Mouse (Mus musculus) adrenal gland, adult 8-10 months (tissue): ENCODE data around the gene P4hb. TPM values are rescaled to one million over a fixed set of nuclear protein-coding genes. Genes with fewer than 3 reads are reported as not detected.

ENCODE experiments used
- DNase-seq: peaks from one replicate; pipeline ENCODE4 v3.0.0; 2022
- total RNA-seq, 4 experiments: library from RNA; stranded (reverse); gene quantifications; 2 replicates each; pipeline ENCODE4 v1.2.4; 2022

The P4hb gene
- 100 to 1,000 TPM; 439 to 580 (median 550) TPM for total RNA-seq

GRCm38 (mm10) chr11:120572752-120573584 is at the start of gene P4hb:
TSS of gene P4hb (minus strand) at chr11:120573253.
- DNase-seq: peak; percentile 100

- DNase-seq: no peak
Observed at GRCm38 (mm10) chr11:120622805-120623204, 49.8 kb upstream of the P4hb start.

GRCm38 (mm10) chr11:120620195-120620594 is 47.1 kb upstream of the P4hb start:
- DNase-seq: no peak

- DNase-seq: no peak
Observed at GRCm38 (mm10) chr11:120618619-120619535, 45.8 kb upstream of the P4hb start.

GRCm38 (mm10) chr11:120617519-120618112 is 44.6 kb upstream of the P4hb start, which contains the start of gene Pcyt2:
TSS of gene Pcyt2 (minus strand) at chr11:120617936.
- DNase-seq: peak; percentile 92

GRCm38 (mm10) chr11:120616617-120617294 is 43.7 kb upstream of the P4hb start:
- DNase-seq: no peak

GRCm38 (mm10) chr11:120615606-120616203 is 42.7 kb upstream of the P4hb start:
- DNase-seq: no peak

GRCm38 (mm10) chr11:120615167-120615566 is 42.1 kb upstream of the P4hb start:
- no peak for DNase-seq

- DNase-seq: no peak
Observed at GRCm38 (mm10) chr11:120613976-120614375, 40.9 kb upstream of the P4hb start.

GRCm38 (mm10) chr11:120613481-120613972 is 40.5 kb upstream of the P4hb start:
- no peak for DNase-seq

- DNase-seq: no peak
Observed at GRCm38 (mm10) chr11:120612763-120613162, 39.7 kb upstream of the P4hb start.

- no peak for DNase-seq
Observed at GRCm38 (mm10) chr11:120610477-120611046, 37.5 kb upstream of the P4hb start.

GRCm38 (mm10) chr11:120609250-120609649 is 36.2 kb upstream of the P4hb start:
- DNase-seq: no peak

- DNase-seq: no peak
Observed at GRCm38 (mm10) chr11:120608241-120609034, 35.4 kb upstream of the P4hb start, which contains the start of gene Npb. TSS of gene Npb (plus strand) at chr11:120608477.

GRCm38 (mm10) chr11:120606764-120607163 is 33.7 kb upstream of the P4hb start:
- no peak for DNase-seq

GRCm38 (mm10) chr11:120605667-120606066 is 32.6 kb upstream of the P4hb start:
- no peak for DNase-seq

- no peak for DNase-seq
Observed at GRCm38 (mm10) chr11:120603545-120603944, 30.5 kb upstream of the P4hb start.

GRCm38 (mm10) chr11:120600716-120601115 is 27.7 kb upstream of the P4hb start:
- DNase-seq: no peak

- DNase-seq: no peak
Observed at GRCm38 (mm10) chr11:120598990-120599549, 26.0 kb upstream of the P4hb start.
